Mouse (Mus musculus) heart, postnatal 36 days (tissue): ENCODE results near the gene Rhno1. TPM values are rescaled to one million over a fixed set of nuclear protein-coding genes. Genes with fewer than 3 reads are reported as not detected.

Source experiments
- DNase-seq, 2 experiments: peaks; one replicate each; pipeline ENCODE4 v3.0.0; 2021 to 2022
- intact Hi-C: fragments of 180-260 bp; cut with DNase I; formaldehyde crosslinking; loops from one replicate; pipeline ENCODE4 v1.15.1; 2025
- total RNA-seq, 2 experiments: library from RNA; stranded (reverse); gene quantifications; 2 replicates each; pipeline ENCODE4 v1.2.3; 2021

The Rhno1 gene
- total RNA-seq, 2 experiments from 2014 or later, result 10.6 to 10.7 TPM

- no peak for DNase-seq
- intact Hi-C loops, result no loop called here
These were observed 2.0 kb upstream of the Rhno1 start for GRCm38 (mm10) chr6:128364721-128365120.

DNA sequence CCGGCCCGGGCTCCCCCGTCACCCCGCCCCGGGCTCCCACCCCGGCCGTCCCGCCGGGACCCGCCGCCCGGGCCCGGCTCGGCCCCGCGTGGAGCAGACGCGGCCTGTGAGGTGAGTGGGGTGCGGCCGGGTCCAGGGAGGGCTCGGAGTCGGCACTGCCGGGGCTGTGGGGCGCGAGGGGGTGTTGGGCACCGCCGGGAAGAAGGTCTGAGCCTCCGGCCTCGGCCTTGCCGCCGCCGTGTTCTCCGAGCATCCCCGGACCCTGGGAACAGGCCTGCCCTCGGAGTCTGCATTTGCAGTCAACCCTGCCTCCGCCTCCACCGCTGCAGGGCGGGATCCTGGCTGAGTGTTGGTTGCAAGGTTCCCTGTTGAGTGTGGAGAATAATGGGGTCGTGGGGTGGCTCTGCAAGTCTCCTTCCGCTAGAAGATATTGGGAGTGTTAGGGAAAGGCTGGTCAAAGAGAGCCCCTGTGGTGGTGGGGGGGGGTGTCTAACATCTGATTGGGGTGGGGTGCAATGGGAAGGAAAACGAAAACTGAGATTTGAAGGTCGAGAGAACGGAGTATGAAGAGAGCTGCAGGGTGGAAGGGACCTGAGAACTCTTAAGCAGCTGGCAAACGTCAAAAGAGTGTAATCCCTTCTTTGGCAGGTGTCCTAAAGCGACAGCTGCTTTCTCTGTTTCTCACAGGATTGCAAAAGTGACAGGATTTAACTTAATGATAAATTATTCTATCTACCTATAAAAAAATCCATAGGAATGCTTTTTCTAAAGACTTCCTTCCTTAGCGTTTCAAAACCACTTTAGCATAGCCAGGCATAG is 505 bp upstream of the Rhno1 start:
- intact Hi-C loops, result no loop called here
- DNase-seq, result peak in 1 of 2 experiments; percentile 11

- intact Hi-C loops, result no loop called here
These were observed 810 bp downstream of the Rhno1 start for GRCm38 (mm10) chr6:128361901-128362300.

DNA sequence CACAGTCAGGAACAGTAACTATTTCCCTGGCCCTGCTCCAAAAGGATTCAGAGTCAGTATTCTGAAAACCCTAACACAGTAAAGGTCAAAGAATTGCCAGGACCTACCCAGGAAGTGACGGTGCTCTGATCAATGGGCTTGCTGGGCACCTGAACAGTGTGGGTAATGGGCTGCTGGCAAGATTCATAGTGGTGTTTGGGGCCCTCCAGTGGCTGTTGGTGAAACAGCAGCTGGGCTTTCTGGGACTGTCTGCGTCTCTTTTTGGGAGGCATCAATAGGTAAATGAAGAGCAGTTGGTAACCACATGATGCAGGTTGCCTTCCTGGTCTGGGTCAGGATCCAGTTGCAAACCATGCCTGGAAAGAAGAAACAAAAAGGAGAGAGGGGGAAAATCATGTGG is 3.7 kb downstream of the Rhno1 start:
- DNase-seq, result peak; percentile 67 to 75
- intact Hi-C loops, result loop anchor here (2.0 to 5.0 kb wide), 2 partner anchors 40 to 157 kb away; no protein-coding TSS in a partner anchor

More at GRCm38 (mm10) chr6:128361901-128362300, 810 bp downstream of the Rhno1 start:
- no peak for DNase-seq

DNA sequence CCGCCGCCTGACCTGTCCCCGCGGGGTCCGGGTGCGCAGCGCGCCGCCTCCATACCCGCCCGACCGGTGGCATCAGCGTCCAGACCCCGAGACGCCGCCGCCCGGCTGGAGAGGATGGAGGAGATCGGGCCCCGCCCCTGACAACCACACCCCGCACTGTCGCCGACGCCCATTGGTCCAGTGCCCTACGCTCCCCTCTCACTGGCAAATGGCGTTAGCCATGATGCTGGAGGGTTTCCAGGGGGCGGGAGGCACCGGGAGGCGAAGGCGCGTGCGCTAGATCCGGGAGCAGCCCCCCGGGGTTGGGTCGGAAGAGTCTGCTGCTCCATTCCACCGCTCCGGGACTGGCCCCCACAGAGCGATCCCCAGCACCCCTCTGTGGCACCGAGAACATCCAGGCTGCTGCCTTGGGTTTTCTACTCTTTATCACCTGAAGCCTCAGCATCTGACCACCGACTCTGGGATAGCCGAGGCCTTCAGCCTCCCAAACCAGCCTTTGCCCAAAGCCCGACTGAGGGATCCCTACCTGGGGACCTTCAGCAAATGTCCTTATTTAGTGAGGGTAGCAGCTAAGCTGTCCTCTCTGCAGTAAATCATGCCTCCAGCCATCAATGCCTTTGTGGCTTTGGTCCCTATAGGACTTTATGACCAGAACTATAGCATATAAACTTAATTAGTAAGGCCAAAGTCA is 6.8 kb downstream of the Rhno1 start, which contains the start of gene Tulp3:
Gene Tulp3 (minus strand): TSS at position 126 of the 691 bp plus-strand sequence.
- peak; percentile 92 to 94 for DNase-seq
- intact Hi-C loops, result loop anchor here (5.0 kb wide), 1 partner anchor 154 kb away; no protein-coding TSS in a partner anchor

DNA sequence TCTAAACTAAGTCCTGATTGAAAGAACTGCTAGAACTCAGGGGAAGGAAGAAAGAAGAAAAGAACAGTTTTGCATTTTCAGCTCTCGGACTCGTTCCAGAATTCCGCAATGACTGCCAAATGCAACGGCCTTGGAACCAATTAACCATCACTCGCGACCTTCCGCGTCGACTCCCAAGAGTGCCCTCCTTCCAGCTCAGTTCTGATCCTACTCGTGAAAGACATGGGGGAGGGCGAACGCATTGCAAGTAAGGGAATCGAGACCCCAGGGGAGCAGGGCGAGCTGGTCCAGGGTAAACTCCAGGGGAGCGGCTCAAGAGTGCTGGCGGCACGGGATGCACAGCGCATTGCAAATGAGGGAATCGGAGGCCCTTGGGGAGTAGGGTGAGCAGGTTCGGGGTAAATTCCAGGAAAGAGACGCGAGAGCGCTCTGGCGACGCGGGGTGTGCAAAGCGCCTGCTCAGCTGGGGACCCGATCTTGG is 7.5 kb downstream of the Rhno1 start:
- peak in 1 of 2 experiments; percentile 40 for DNase-seq
- intact Hi-C loops, result loop anchor here (5.0 kb wide), 1 partner anchor 153 kb away; no protein-coding TSS in a partner anchor

- intact Hi-C loops, result no loop called here
- DNase-seq, result no peak
These were observed 8.6 kb downstream of the Rhno1 start for GRCm38 (mm10) chr6:128354140-128354539.

DNA sequence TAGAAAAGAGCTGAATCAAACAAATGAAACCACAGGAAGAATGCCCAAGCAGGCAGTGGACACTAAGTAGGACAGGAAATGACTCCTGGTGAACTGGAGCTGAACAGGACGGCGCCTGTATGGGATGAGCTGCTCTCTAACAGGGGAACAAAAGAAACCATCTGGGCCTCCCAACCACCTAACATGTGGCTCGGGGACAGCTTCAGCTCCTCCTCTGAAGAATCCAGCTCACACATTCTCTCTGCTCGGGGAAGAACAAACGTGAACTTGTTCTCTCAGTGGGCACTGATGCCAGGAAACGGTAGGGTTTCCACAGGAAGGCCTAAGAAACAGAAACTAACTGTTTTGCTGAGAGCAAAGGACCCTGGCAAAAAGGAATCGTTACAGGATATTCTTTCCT is 13.0 kb downstream of the Rhno1 start:
- intact Hi-C loops, result no loop called here

GRCm38 (mm10) chr6:128346782-128347181 is 15.9 kb downstream of the Rhno1 start:
- intact Hi-C loops, result no loop called here
- DNase-seq, result no peak

More for the DNA sequence above, 13.0 kb downstream of the Rhno1 start:
- no peak for DNase-seq

- intact Hi-C loops, result no loop called here
These were observed 17.1 kb downstream of the Rhno1 start for GRCm38 (mm10) chr6:128345623-128346022.

DNA sequence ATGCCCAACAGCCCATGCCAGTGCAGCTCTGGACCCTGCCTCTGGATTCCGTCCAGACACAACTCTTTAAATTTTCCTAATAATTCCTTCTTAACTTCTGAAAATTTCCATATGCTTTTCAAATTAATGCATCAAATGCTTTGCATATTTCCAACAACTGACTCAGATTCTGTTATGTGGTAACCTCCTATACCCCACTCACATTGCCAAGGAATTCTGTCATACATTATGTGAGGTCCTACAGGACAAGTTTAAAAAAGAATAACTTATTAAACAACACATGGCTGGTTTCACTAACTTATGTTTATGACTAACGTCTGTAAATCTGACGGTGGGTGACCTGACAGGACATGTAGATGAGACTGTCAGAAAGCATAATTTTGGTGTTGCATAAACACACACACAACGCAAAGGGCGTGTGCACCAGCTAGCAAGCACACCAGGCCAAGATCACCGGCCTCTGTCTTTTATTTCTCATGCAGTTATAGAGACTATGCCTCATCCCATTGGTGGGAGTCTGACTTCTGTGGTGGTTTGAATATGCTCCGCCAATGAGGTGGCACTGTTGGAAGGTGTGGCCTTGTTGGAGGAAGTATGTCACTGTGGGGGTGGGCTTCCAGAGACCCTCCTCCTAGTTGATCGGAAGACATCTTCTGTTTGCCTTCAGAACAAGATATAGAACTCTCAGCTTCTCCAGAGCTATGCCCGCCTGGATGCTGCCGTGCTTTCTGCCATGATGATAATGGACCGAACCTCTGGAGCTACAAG is 20.6 kb downstream of the Rhno1 start:
- intact Hi-C loops, result no loop called here
- no peak for DNase-seq

More at GRCm38 (mm10) chr6:128345623-128346022, 17.1 kb downstream of the Rhno1 start:
- DNase-seq, result no peak

GRCm38 (mm10) chr6:128338876-128339275 is 23.8 kb downstream of the Rhno1 start:
- intact Hi-C loops, result no loop called here
- no peak for DNase-seq

DNA sequence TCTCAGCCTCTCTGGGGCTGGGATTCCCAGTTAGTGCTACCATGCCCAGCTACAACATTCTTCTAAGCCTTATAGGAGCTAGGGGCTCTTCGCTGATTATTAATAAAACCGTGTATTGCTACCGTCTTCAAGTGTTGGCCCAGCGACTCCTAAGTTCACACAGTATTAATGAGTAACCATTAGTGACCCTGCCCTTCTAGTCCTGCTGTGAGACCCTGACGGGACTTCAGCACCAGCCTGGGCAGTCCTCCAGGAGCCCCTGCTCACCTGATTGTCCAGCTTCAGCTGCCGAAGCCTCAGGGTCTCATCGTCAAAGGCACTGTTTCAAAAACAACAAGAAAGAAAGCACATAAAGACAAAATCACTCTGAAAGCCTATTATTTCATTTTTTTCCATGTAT is 25.2 kb downstream of the Rhno1 start:
- intact Hi-C loops, result no loop called here
- no peak for DNase-seq

DNA sequence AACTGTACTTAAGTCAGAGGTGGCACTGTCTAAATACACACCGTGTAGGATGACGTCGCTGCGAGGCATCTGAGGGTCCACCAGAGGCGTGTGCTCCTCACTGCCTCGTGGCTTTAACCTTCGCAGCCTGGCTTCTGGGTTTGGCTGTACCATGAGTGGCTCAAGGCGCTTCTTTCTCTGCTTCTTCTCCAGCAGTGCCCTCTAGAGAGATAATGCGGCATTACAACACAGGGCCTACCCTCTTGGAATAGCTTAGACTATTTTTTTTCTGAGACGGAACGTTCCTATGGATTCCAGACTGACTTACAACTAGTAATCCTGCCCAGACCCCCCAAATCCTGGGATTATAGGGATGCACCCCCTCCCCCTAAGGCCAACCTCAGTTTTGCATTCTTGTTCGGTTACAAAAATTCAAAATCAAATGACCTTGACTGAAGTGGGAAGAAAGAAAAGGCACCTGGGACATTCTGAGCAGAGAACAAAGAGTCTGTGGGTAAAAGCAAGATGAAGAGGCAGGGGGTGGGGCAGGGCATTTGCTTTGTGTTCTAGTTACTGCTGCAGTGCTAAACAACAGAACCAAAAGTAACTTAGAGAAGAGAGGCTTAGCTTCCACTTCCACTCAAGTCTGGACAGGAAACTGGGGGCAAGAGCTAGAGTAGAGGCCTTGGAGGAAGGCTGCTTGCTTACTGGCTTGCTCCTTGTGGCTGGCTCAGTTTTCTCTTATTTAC is 28.1 kb downstream of the Rhno1 start:
- intact Hi-C loops, result no loop called here
- peak; percentile 58 to 74 for DNase-seq

DNA sequence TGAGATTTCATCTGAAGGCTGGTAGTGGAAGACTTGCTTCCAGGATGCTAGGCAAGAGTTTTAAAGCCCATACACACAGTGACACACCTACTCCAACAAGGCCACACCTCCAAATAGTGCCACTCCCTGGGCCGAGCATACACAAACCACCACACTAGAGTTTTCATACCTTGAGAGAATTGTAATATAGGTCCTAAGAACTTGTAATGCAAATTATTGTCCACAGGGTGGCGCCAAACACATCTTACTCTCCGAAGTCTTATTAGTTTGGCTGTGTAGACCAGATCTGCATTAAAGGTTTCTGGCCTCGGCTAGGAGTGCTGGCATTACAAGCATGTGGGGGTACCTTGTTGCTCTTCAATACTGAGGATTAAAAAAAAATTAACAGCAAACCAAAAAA is 44.4 kb downstream of the Rhno1 start:
- peak; percentile 44 to 61 for DNase-seq
- intact Hi-C loops, result loop anchor here (1.0 to 5.0 kb wide), 3 partner anchors 40 to 159 kb away; no protein-coding TSS in a partner anchor

GRCm38 (mm10) chr6:128315597-128315996 is 47.1 kb downstream of the Rhno1 start:
- intact Hi-C loops, result loop anchor here (5.0 kb wide), 1 partner anchor 162 kb away; no protein-coding TSS in a partner anchor
- no peak for DNase-seq

GRCm38 (mm10) chr6:128314796-128315195 is 47.9 kb downstream of the Rhno1 start:
- intact Hi-C loops, result loop anchor here (5.0 kb wide), 1 partner anchor 163 kb away; no protein-coding TSS in a partner anchor
- DNase-seq, result no peak

DNA sequence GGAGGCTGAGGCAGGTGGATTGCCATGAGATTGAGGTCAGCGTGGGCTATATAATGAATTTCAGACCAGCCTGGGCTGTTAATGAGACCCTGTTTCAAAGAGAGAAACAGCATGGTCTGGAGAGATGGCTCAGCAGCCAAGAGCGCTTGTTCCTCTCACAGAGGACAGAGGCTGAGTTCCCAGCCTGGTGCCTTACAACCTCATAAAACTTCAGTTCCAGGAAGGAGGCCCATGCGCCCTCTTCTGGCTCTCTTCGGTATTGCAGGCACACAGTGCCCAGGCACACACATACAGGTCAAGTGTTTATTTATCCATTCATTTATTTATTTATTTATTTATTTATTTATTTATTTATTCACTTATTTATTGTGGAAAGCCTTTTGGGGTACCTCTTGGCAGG is 54.4 kb downstream of the Rhno1 start:
- DNase-seq, result peak; percentile 56 to 76
- intact Hi-C loops, result loop anchor here (1.0 to 10.0 kb wide), 3 partner anchors 74 to 344 kb away; no protein-coding TSS in a partner anchor
